Mouse (Mus musculus) left cerebral cortex, postnatal 25 days (tissue): ENCODE measurements around the gene Igsf9. TPM values are rescaled to one million over a fixed set of nuclear protein-coding genes. Genes with fewer than 3 reads are reported as not detected.

Experiments
- DNase-seq, 2 experiments: peaks; one replicate each; pipeline ENCODE4 v3.0.0; 2022; ENCODE audit warnings: low spot score in 2 of 2, mixed read lengths in 1 of 2
- intact Hi-C: fragments of 180-260 bp; cut with DNase I; formaldehyde crosslinking; loops from one replicate; pipeline ENCODE4 v1.15.1; 2025
- total RNA-seq, 2 experiments: library from RNA; stranded (reverse); gene quantifications; 2 replicates each; pipeline ENCODE4 v1.2.3; 2021

The Igsf9 gene
- 10 to 100 TPM in 1 of 2 experiments, 1 to 10 TPM in 1; 8.7 to 11.1 TPM for total RNA-seq

GRCm38 (mm10) chr1:172481540-172482280 lies at the start of gene Igsf9:
Igsf9 (plus strand) TSS chr1:172481788.
- DNase-seq, result peak; percentile 90 to 96
- intact Hi-C loops, result no loop called here

DNA sequence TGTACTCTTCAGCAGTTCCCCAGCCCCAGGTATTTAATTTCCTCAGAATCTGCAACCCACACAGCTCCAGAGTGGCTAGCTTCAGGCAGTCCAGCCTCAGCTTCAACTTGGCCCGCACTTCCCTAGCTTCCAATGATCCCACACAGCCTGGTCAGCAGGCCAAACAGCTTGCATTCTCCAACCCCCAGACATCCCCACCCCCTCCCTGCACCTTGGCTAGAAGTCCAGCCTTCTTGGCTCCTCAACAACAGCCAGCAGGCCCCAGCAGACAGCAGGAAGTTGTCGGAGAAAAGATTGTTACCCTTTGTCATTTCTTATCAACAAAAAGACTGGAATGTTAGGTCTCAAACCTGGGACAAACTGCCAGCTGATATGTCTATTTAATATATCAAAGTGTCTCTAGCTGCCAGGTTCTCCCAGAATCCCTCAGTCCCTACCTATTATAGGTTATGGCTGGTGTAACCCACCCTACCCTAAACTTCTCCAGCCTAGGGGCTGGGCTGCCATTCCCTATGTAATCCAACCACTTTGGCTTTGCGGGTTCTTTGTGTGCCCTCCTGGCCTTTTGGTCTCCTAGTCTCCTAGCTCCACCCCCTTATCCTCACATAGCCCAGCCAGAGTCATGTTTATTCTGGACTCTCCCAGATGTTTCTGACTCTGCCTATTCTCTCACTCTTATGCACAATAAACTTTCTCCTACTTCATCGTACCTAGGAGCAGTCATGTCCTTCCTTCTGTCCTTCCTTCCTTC lies 49.6 kb upstream of the Igsf9 start:
- intact Hi-C loops, result no loop called here
- DNase-seq, result no peak

GRCm38 (mm10) chr1:172432587-172432955 lies 49.0 kb upstream of the Igsf9 start:
- no peak for DNase-seq

DNA sequence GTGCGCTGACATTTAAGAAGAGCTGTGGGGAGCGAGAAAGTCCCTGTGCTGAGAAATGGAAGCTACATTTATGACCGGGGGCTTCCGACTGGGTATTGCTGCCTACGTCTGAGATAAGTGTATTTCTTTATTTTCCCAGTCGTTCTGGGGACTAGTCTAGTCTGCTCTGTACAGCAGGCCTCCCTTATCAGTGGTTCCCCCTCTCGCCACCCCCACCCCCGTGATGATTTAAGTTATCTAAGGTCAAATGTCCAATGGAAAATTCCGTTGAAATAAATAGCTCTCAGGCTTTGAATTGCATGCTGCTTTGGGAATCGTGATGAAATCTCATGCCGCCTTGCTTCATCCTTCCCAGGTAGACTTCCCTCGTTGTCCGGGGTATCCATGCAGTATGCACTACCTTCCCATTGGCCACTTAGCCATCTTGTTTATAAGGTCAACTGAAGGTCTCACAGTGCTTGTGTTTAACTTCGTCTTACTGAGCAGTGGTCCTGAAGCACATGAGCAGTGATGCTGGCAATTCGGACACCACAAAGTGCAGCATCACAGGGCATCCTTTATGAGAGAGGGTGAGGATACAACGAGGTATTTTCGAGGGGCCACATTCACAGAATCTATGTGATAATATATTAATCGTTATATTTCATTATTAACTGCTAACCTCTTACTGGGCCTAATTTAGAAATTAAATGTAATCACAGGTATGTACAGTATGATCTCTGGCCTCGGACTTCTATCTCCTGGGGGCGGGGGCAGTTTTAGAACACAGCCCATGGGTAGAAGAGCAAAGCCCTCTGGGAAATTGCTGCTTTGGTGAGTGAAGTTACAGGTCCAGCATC lies 48.4 kb upstream of the Igsf9 start:
- DNase-seq, result no peak
- intact Hi-C loops, result no loop called here

More at GRCm38 (mm10) chr1:172432587-172432955, 49.0 kb upstream of the Igsf9 start:
- intact Hi-C loops, result no loop called here

- no peak for DNase-seq
- intact Hi-C loops, result no loop called here
These were observed 47.8 kb upstream of the Igsf9 start for GRCm38 (mm10) chr1:172433851-172434165.

DNA sequence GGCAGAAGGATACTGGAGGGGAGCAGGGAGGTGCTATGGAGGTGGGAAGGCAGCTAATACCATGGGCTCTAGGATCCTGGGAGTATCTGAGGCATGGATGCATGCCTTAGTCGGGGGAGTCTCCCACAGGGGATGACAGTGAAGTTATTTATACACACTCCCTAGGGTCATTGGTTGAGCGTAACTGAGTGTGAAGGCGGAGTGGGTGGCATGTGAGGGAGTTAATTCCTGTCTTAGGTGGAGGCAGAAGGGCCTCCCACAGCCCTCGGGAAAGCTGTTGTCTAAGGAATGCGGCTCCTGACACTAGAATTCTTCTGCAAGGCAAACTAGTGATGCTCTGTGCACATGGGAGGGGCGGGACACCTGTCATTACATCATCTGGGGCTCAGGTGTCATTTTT lies 44.8 kb upstream of the Igsf9 start:
- no peak for DNase-seq
- intact Hi-C loops, result no loop called here

GRCm38 (mm10) chr1:172438621-172439020 lies 43.0 kb upstream of the Igsf9 start:
- DNase-seq, result no peak
- intact Hi-C loops, result no loop called here

DNA sequence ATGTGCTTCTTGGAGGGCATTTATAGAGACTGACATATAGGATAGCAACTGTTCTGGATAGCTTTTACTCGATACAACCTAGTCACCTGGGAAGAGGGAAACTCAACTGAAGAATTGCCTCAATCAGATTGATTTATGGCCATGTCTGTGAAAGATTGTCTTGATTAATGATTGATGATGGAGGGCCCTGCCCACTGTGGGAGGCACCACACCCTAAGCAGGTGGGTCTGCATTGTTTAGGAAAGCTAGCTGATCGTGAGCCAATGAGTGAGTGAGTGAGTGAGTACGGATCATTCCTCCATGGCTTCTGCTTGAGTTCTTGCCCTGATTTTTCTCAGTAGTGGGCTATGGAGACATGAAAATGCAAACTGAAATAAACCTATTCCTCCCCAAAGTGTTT lies 41.1 kb upstream of the Igsf9 start:
- intact Hi-C loops, result no loop called here
- DNase-seq, result no peak

DNA sequence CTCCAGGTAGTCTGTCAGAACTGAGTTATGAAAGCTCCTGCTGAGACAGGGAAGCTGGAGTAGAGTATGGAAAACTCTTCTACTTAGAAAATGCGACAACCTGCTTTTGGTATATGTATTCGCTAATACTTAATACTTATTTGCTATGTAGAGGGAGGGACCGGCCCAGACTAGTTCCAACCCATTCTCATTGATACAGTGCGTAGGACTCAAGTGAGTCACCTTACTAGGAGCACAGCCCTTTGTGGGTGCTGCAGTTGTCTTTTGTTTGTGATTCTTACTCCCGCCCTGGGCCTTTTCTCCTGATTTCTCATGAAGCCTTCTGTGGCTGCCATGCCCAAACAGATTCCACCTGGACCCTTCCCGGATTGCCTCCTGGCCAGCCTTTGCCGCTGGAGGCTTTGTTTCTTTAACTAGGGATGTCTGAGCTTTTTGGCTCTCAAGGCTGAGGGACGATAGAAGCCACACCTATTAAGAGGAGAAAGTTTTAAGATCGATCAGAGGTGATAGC lies 39.6 kb upstream of the Igsf9 start:
- intact Hi-C loops, result no loop called here
- no peak for DNase-seq

DNA sequence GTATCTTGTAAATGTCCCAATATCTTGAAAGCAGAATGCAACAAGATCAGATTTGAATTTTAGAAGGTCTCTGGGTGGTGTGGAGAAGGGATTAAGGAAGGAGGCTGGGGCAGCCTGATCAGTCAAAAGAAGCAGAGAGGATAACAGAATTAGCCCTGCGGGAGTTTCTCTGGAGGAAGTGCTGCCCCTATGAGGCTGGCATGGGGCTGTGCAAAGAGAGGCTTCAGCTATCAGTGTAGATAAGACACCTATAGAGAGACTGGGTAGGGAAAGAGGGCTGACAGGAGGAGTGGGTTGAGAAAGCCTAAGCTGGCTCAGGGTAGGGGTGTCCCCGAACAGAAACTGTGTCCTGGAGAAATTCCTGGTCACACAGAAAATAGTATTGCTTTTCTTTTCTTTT lies 31.4 kb upstream of the Igsf9 start:
- no peak for DNase-seq
- intact Hi-C loops, result no loop called here

GRCm38 (mm10) chr1:172450848-172451470 lies 30.6 kb upstream of the Igsf9 start:
- DNase-seq, result no peak
- intact Hi-C loops, result no loop called here

DNA sequence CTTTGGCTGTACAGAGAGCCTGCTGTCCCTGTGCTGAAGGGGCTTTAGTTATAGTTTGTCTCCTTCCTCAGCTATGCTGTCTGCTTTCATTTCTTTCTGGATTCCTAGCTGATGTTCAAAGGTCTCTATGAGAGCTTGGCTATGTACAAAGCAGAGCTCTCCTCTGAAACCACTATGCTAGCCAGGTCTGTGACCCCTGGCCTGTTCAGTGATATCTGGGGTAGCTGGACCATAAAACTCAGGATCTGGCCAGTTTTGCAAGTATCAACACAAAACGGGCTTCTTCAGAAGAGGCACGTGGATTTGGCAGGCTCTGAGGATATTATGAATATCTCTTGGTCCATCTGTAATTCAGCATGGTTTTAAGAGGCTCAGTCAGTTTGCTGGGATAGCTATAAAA lies 28.7 kb upstream of the Igsf9 start:
- intact Hi-C loops, result no loop called here
- no peak for DNase-seq

DNA sequence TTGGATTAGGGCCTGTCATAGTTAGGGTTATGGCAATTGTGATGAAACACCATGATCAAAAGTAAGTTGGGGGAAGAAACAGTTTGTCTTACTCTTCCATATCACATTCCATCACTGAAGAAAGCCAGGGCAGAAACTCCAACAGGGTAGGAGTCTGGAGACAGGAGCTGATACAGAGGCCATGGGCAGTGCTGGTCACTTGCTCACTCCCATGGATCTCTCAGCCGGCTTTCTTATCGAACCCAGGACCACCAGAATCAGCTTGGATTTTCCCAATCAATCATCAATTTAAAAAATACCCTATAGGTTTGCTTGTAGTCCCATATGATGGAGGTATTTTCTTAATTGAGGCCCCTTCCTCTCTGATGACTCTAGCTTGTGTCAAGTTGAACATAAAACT lies 27.8 kb upstream of the Igsf9 start:
- no peak for DNase-seq
- intact Hi-C loops, result no loop called here

DNA sequence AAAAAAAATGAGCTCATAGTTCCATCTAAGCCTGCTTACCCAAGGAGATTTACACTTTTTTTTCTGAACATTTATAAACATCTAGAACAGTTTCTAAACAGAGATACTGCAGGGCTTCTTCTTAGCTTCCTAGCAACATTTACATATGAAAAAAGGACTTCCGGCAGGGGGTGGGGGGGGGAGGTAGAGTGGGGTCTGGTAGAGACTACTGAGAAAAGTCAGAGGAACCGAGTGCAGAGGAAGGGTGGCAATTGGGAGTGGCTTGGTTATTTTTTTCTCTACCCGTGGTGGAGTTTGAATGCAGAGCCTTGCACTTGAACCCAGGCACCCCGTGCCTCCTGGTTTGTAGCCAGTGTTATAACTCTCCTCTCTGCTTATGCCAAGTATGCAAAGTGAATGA lies 26.2 kb upstream of the Igsf9 start:
- DNase-seq, result no peak
- intact Hi-C loops, result no loop called here

DNA sequence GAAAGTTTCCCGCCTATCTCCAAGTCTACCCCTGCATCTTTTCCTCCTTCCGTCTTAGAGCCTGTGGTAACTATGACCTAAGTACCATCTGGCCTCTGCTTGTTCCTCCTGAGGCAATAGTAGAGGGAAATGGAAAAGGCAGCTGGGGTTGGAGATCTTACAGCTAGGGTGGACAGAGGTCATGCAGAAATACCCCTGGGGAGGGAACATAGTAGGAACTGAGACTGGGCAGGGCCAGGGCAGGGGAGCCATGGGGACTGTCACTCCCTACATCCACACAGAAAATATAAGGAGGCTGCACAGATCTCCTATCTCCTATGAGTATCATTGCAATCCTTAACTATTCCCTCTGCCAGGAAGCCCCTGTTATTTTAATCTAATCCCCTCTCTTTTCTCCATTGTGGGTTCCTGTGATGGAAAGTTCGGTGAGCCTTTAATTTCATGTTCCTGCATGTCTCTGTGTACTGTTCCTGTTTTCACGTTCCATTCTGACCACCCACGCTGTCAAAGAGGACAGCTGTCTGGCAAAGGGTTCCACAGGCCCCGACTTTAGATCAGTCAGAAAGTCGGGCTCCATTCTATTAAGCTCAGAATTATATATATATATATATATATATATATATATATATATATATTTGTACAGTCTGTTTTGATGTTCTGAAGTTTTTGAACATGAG lies 25.4 kb upstream of the Igsf9 start:
- no peak for DNase-seq
- intact Hi-C loops, result no loop called here

DNA sequence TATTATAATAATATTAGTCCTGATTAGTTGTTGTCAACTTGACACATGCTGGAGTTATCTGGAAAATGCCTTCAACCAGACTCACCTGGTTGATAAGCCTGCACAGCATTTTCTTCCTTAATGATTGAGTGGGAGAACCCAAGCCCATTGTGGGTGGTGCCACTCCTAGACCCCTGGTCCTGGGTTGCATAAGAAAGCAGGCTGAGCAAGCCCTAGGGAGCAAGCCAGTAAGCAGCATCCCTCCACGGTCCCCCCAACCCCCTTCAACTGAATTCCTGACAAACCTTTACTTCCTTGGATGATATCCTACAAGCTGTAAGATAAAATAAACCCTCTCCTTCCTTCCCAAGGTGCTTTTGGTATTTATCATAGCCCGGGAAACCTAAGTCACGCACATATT lies 24.4 kb upstream of the Igsf9 start:
- no peak for DNase-seq
- intact Hi-C loops, result no loop called here

DNA sequence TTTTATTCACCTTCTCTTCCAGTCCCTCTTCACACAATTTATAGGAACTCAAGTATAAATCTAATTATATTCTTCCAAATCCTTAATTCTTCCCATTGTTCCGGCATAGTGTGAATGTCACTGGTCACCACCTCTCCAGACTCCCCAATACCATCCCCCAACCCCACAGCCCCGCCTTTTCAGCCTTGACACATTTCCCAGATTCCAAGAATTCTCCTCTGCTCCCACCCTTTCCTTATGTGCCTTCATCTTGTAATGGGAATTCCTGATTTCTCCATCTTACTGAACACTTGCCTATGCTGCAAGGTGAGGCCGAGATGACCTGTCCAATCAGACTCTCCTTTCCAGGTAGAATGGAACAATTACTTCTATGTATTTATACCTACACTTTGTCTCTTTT lies 23.5 kb upstream of the Igsf9 start:
- intact Hi-C loops, result no loop called here

GRCm38 (mm10) chr1:172461602-172462001 lies 20.0 kb upstream of the Igsf9 start:
- intact Hi-C loops, result no loop called here
- no peak for DNase-seq

More for the DNA sequence above, 23.5 kb upstream of the Igsf9 start:
- no peak for DNase-seq

GRCm38 (mm10) chr1:172462534-172462933 lies 19.1 kb upstream of the Igsf9 start:
- no peak for DNase-seq
- intact Hi-C loops, result no loop called here
